Mouse (Mus musculus): ENCODE results near the gene Hdac5. TPM values are rescaled to one million over a fixed set of nuclear protein-coding genes. Genes with fewer than 3 reads are reported as not detected.
"Not testable (repeated sequence)": the region's sequence is repeated elsewhere in the genome, so short reads cannot be mapped to it uniquely, and the experiment has no call there.

Hdac5 gene
- polyA plus RNA-seq, 1 experiment from 2014 or later: 88.2 TPM

DNA sequence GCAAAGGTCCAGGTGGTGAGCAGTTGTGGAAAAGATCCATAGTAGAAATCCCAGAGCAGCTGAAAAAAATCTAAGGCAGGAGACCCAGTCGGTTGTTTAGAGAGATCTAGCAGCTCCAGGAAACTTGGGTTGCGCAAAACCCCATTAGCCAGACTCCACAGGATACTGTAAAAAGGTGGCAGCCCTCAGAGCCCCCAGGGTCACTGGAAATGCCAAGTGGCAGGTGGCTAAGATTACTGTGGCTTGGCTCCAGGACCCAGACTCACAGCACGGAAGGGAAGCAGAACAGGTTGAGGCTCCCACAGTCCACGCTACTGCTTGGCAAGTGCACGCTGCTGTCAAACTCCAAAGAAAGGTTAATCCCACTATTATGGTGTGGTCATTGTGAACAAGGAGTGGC is 70.2 kb downstream of the Hdac5 start:
- no peak for ATAC-seq
- Histone ChIP-seq H3K4me3 (no peak overlapping the region), H3K27me3 (no peaks in the 10 kb centered on the region), H3K4me2 (no peak overlapping the region), H3K4me1 (peaks cover 10% of the 10 kb centered on the region), H3K9ac (no peak overlapping the region), H3K36me3 (ENCODE audit: poor library complexity, severe bottlenecking) (peaks cover 40% of the 10 kb centered on the region), H3K27ac (no peak overlapping the region), H3K9me3 (replicated peaks) (no peaks in the 10 kb centered on the region)
- WGBS: 74% methylated on average over 5 of the region's 5 CpGs

DNA sequence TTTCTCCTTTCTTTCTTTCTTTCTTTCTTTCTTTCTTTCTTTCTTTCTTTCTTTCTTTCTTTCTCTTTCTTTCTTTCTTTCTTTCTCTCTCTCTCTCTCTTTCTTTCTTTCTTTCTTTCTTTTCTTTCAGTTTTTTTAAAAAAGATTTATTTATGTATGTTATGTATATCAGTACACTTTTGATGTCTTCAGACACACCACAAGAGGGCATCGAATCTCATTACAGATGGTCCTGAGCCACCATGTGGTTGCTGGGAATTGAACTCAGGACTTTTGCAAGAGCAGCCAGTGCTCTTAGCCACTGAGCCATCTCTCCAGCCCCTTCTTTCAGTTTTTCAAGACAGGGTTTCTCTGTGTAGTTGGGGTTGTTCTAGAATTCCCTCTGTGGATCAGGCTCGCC is 71.9 kb downstream of the Hdac5 start:
- H3K27ac ChIP-seq; H3K4me2 ChIP-seq; H3K4me3 ChIP-seq; H3K9me3 ChIP-seq (replicated peaks); H3K27me3 ChIP-seq; ATAC-seq; H3K9ac ChIP-seq: not testable (repeated sequence)
- 87% methylated on average over 2 of the region's 2 CpGs for WGBS
- Histone ChIP-seq H3K36me3 (ENCODE audit: poor library complexity, severe bottlenecking) (peaks cover 34% of the 10 kb centered on the region), H3K4me1 (peaks cover 13% of the 10 kb centered on the region)

DNA sequence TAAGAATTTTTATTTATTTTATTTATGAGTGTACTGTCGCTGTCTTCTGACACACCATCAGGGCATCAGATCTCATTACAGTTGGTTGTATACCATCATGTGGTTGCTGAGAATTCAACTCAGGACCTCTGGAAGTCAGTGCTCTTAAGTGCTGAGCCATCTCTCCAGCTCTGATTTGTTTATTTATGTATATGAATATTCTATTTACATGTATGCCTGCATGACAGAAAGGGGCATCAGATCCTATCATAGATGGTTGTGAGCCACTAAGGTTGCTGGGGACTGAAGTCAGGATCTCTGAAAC is 73.2 kb downstream of the Hdac5 start:
- Histone ChIP-seq H3K4me2 (no peak overlapping the region), H3K27ac (no peak overlapping the region), H3K9ac (no peak overlapping the region), H3K27me3 (no peaks in the 10 kb centered on the region), H3K4me3 (no peak overlapping the region), H3K9me3 (replicated peaks) (no peaks in the 10 kb centered on the region), H3K4me1 (peaks cover 13% of the 10 kb centered on the region), H3K36me3 (ENCODE audit: poor library complexity, severe bottlenecking) (peaks cover 31% of the 10 kb centered on the region)
- peak; percentile 42; the same call in 1 of the 2 replicates for ATAC-seq
- WGBS: 5% methylated on average over 1 of the region's 1 CpGs

DNA sequence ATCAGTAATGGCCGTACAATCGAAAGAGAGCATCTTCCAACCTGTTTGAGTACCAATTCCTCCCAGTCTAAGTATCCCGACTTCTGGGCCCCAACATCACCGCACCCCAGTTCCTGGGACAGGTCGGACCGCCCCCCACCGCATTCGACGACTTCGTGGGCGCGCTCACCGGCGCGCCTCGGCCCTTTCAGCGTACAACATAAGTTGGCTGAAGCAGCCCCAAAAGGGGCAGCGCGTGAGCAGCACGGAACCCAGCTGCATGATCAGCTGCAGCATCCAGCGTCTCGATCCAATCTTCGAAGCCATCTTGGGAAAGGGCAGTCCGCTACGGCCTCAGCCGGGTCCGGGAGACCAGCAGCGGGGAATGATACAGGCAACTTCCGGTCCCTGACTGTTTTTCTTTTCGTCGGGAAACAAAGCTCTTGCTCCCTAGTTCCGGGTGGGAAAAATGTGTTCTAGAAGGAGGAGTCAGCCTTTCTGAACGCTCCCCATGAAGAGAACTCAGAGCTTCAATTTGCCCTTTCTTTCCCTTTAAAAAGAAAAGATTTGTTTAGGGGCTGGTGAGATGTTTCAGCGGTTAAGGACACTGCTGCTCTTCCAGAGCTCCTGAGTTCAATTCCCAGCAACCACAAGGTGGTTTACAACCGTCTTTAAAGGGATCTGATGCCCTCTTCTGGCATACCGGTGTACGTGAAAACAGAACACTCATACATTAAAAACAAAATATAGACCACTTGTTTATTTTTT is 73.8 kb downstream of the Hdac5 start, which contains the start of gene Tmem101:
Gene Tmem101, minus strand, starts transcription at position 366 of the 747 bp plus-strand sequence.
- Histone ChIP-seq H3K4me2 (peak within 1 kb of the TSS; percentile 92), H3K9ac (peak within 1 kb of the TSS; percentile 82)
- peak; percentile 89 for ATAC-seq

DNA sequence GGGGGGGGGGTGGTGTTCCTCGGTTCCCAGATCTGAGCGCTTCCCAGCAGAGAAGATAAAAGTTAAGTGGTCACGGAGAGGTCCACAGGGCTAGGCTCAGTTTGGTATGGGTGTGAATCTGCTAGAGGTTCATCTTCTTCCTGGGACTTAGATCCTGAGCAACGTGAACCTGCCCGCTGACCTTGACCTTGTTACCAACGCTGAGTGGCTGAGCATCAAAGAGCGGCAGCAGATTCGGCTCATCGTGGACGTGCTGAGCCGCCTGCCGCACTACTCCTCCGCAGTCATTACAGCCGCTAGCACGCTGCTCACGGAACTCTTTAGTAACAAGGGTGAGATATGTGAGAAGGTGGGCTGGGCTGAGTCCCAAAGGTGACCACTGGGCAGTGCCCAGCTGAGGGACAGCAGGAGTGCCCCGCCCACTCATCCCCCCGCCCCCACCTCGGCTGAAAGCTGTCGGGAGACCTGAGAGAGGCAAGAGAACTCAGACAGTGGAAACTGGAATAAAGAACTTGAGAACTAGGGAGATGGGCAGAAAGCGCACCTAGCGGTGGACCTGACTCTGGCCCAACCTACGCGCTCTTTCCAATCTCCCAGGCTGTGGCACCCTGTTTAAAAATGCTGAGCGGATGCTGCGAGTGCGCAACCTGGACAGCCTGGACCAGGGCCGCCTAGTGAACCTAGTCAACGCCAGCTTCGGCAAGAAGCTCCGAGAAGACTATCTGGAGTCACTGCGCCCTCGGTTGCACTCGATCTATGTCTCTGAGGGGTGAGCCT is 82.6 kb downstream of the Hdac5 start:
- Histone ChIP-seq H3K27me3 (peaks cover 73% of the 10 kb centered on the region), H3K36me3 (ENCODE audit: poor library complexity, severe bottlenecking) (peaks cover under 1% of the 10 kb centered on the region), H3K4me2 (0 out of 2 replicates have a peak overlapping the region, but pooled peaks have one; percentile 16), H3K9me3 (replicated peaks) (no peaks in the 10 kb centered on the region), H3K4me1 (peaks cover 10% of the 10 kb centered on the region; the same call in 1 of the 2 replicates), H3K9ac (no peak overlapping the region), H3K27ac (no peak overlapping the region), H3K4me3 (no peak overlapping the region)
- ATAC-seq: no peak
- 13% methylated on average over 34 of the region's 34 CpGs for WGBS

More for the DNA sequence above, 73.8 kb downstream of the Hdac5 start, which contains the start of gene Tmem101:
- Histone ChIP-seq H3K27ac (peak within 1 kb of the TSS; percentile 61; the same call in 1 of the 2 replicates), H3K4me1 (peaks cover 13% of the 10 kb centered on the region), H3K27me3 (no peaks in the 10 kb centered on the region), H3K36me3 (ENCODE audit: poor library complexity, severe bottlenecking) (peaks cover 26% of the 10 kb centered on the region), H3K9me3 (replicated peaks) (no peaks in the 10 kb centered on the region), H3K4me3 (peak within 1 kb of the TSS; percentile 62)
- under 1% methylated on average over 36 of the region's 37 CpGs for WGBS

DNA sequence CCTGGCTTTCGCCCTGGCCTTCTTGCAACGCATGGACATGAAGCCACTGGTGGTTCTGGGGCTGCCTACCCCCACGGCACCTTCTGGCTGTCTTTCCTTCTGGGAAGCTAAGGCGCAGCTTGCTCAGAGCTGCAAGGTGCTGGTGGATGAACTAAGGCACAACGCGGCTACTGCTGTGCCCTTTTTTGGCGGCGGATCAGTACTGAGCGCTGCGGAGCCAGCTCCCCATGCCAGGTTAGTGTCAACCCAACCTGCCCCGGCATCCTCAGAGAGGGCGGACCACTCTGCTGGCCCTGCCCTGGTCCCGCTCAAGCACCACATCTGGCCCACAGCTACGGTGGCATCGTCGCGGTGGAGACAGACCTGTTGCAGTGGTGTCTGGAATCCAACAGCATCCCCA is 83.4 kb downstream of the Hdac5 start:
- no peak overlapping the region for H3K4me3 ChIP-seq
- peaks cover 75% of the 10 kb centered on the region for H3K27me3 ChIP-seq
- peaks cover 10% of the 10 kb centered on the region; the same call in 1 of the 2 replicates for H3K4me1 ChIP-seq
- no peak overlapping the region for H3K4me2 ChIP-seq
- 12% methylated on average over 17 of the region's 17 CpGs for WGBS
- no peak for ATAC-seq
- no peak overlapping the region for H3K9ac ChIP-seq
- H3K9me3 ChIP-seq (replicated peaks): no peaks in the 10 kb centered on the region
- no peak overlapping the region for H3K27ac ChIP-seq
- H3K36me3 ChIP-seq (ENCODE audit: poor library complexity, severe bottlenecking): no peaks in the 10 kb centered on the region

DNA sequence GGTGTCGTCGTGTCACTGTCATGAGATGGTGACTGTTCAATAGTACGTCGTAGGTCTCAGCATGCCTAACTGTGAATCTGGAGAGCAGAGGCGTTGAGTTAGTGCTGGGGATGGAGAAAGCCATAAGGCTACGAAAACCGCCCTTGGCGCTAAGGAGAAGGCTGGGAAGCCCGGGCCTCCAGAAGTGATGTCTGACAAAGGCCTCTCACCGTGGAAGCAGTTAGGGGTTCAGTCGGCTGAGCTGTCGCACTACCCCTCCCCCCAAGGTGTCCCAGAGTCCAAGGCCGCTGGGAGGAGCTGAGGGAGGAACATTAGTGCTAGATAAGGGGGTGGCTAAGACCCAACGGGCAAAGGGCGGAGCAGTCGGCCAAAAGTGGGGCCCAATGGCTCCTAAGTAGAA is 84.0 kb downstream of the Hdac5 start:
- Histone ChIP-seq H3K4me3 (no peak overlapping the region), H3K36me3 (ENCODE audit: poor library complexity, severe bottlenecking) (no peaks in the 10 kb centered on the region), H3K27me3 (peaks cover 75% of the 10 kb centered on the region), H3K27ac (no peak overlapping the region), H3K4me2 (no peak overlapping the region), H3K4me1 (peaks cover 10% of the 10 kb centered on the region; the same call in 1 of the 2 replicates), H3K9me3 (replicated peaks) (no peaks in the 10 kb centered on the region), H3K9ac (no peak overlapping the region)
- WGBS: 6% methylated on average over 16 of the region's 16 CpGs
- ATAC-seq: no peak

DNA sequence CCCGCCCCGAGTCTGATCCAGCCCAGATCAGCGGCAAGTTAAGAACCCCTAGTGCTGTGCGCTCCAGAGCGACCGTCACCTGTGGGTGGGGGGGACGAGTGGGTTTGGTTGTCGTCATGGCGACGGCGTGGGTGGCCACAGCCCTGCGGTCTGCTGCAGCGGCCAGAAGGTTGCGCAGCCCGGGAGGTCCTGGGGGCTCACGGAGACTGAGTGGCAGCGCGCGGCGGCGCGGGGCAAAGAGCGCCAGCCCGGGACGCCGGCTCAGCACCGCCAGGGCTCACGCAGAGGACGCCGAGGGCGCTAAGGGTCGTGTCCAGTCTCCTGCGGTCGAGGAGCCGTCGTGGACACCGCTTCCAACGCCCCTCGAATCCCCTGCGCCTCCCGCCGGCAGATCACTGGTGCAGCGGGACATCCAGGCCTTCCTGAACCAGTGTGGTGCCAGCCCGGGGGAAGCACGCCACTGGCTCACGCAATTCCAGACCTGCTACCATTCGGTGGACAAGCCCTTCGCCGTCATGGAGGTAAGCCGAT is 84.4 kb downstream of the Hdac5 start, which contains the start of gene Nags:
Gene Nags, plus strand, starts transcription at position 43 of the 531 bp plus-strand sequence.
- no peak within 1 kb of the TSS for H3K27ac ChIP-seq
- H3K4me3 ChIP-seq: peak within 1 kb of the TSS; percentile 17; the same call in 1 of the 2 replicates
- H3K4me2 ChIP-seq: peak within 1 kb of the TSS; percentile 44
- ATAC-seq: no peak
- H3K27me3 ChIP-seq: peaks cover 75% of the 10 kb centered on the region
- under 1% methylated on average over 49 of the region's 50 CpGs for WGBS
- no peaks in the 10 kb centered on the region for H3K36me3 ChIP-seq (ENCODE audit: poor library complexity, severe bottlenecking)
- peaks cover 10% of the 10 kb centered on the region; the same call in 1 of the 2 replicates for H3K4me1 ChIP-seq
- no peaks in the 10 kb centered on the region for H3K9me3 ChIP-seq (replicated peaks)
- no peak within 1 kb of the TSS for H3K9ac ChIP-seq

DNA sequence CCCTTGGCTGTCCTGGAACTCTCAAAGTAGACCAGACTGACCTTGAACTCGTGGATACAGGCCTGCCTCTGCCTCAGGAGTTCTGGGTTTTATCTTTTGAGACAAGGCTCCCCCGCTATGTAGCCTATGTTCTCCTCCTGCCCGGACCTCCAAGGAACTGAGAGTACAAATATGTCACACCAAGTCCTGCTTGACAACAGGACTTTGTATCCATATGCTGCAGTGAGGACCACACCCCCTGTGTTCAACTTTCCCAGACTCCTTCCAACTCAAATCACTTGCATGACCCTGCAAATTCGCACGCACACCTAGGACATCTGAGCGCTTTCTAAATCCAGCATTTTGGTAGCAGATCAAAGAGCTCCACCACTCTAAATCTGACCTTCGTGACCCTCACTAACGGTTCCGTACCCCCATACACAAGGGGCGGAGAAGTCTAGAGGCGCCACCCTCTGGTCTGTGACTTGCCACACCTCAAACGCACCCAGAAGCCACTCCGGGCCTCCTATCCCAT is 85.0 kb downstream of the Hdac5 start:
- no peak for ATAC-seq
- Histone ChIP-seq H3K27ac (no peak overlapping the region), H3K36me3 (ENCODE audit: poor library complexity, severe bottlenecking) (no peaks in the 10 kb centered on the region), H3K27me3 (peaks cover 75% of the 10 kb centered on the region), H3K9me3 (replicated peaks) (no peaks in the 10 kb centered on the region), H3K9ac (no peak overlapping the region), H3K4me3 (peak overlapping the region; percentile 17; the same call in 1 of the 2 replicates), H3K4me1 (peaks cover 10% of the 10 kb centered on the region; the same call in 1 of the 2 replicates), H3K4me2 (peak overlapping the region; percentile 44)
- 21% methylated on average over 13 of the region's 13 CpGs for WGBS

All from forebrain, embryonic 13.5 days (tissue).